Mouse (Mus musculus) spleen, embryonic (tissue): Measurements from ENCODE around the gene Eif3i.

Experiments used
- CTCF ChIA-PET: fragments of 350-600 bp; sonication (Branson Sonifier 250); formaldehyde crosslinking; loops from one replicate; lab custom pipeline; 2022; lab: Charles Lee

Eif3i gene

GRCm38 (mm10) chr4:129577688-129578087 lies 22.8 kb downstream of the Eif3i start:
- CTCF ChIA-PET = interaction anchor here (0.8 to 1.4 kb wide), 4 partner anchors 20 to 28 kb away, joined by 3 read pairs; no protein-coding TSS in a partner anchor

DNA sequence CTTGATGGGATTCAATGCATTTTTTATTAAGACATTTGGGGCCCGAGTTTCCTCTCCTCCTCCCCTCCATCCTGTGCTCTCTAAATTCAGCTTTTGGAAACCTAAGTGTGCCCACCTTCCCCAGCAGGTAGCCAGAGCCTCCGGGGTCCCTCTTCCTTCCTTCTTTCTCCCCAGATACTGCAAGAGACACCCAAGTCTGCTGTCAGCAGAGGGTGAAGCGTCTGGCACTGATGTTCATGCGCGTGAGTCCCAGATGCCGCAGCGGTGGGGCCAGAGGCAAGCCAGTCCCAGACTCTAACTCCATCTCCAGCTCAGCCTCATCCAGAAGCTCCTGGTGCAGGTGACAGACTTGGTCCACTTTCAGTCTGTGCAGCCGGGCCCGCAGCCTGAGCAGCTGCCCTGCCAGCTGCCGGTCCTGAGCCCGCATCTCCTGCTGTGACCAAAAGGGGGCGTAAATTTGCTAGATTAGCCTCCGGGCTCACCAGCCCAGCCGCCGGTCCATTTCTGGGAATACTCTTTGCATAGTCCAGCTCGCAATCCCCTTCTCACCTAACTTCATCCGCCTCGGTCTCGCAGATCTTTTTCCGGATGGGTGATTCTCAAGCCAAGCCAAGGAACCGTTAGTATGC lies 23.5 kb downstream of the Eif3i start:
- CTCF ChIA-PET = interaction anchor here (0.7 to 1.4 kb wide), 5 partner anchors 19 to 34 kb away, joined by 3 read pairs; no protein-coding TSS in a partner anchor

DNA sequence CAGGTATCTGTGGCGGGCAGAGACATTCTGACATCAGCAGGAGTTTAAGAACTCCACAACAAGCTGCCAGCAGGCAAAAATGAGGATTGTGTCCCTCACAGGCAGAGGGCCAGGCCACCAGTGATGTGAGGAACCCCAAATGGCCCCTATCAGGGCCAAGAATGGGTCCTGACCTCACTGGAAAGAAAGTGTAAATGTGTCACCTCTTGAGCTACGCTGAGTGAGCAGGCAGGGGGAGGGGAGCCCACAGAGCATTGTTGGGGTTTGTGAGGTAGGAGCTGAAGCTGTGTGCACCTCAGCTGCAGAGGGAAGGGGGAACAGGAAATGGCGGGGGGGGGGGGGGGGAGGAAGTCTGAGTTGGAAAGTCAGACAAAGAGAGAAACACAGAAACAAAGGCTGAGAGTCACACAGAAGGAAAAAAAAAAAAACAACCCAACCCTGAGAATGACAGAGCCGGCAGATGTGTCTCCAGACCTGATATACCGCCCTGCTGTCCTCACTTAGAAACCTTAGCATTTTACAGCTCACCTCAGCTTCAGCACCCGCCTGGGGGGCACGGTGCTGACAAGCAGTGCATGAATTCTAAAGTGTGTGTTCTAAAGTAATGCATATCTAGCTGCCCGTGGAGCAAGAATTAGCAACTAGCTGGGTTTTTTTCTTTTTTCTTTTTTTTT lies 25.1 kb downstream of the Eif3i start:
- CTCF ChIA-PET = interaction anchor here (0.6 kb wide), 1 partner anchor 33 kb away, joined by 6 read pairs; the partner anchor contains the start of gene Hdac1

DNA sequence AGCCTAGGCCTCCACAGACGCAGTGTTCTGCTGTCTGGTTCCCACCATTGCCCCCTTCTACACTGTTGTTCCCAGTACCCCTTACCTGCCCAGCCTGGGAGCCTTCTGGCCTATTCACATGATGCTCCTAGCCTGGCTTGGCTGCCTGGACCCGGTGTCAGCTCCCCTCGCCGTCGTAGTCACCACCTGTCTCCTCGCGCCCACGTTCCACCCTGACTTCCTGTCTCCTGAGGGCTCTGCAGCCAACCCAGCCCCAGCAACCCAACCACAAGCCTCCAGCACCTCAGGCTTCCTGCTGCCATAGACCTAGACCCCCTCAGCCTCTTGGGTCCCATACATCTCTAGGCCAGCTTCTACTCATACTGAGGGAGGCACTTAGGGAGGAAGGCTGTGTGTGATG lies 27.0 kb downstream of the Eif3i start, which contains the start of gene Lck:
Gene Lck, minus strand, starts transcription at position 212 of the 400 bp plus-strand sequence.
- CTCF ChIA-PET = interaction anchor here (1.0 kb wide), 1 partner anchor 12 kb away, joined by 5 read pairs; no protein-coding TSS in a partner anchor

DNA sequence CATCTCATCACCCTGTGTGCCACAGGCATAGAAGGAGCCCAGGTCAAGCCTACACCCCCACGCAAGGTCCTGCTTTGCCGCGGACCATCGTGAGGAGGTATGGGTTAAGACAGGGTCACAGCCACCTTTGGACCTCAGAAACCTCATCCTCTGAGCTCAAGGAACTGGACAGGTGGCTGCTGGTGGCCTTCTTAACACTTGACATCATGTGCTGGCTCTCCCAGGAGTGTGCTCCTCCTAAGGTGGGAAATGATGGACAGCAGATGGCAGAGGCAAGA lies 27.4 kb downstream of the Eif3i start:
- CTCF ChIA-PET = interaction anchor here (1.0 kb wide), 1 partner anchor 12 kb away, joined by 5 read pairs; no protein-coding TSS in a partner anchor

DNA sequence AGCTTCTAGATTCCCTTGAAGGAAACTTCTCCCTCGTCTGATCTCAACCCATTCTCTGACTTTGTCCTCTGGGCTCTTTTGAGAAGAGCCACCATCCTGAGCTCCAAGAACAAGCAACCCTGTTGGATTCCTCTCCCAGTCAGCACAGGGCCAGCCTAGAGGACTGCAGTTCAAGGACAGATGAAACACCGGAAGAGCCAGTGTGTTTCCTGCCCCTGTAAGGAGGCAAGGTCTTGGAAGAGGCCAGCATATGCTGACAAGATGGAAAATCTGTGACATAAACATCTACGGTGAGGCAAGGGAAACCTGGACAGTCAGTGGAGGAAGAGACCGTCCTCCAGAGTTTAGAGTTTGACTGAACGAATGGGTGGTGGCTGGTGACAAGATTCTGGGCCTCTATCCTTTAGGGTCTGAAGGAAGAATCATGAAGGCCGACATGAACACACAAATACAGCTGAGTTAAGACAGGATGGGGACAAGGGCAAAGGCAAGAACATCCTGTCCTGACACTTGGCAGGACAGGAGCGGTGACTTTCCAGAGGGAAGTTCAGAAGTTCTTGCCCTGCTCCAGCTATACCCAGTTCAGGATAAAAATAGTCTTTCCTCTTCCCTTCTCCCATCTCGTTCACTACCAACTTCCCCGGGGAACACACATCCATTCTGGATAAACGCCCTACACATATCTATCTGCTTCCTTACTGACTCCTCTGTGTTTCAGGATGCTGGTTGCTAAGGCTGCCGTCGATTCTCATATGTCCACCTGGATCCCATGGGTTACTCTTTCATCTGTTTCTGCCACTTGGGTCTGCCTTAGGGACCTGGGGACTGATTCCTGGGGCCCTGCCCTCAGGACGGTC lies 28.0 kb downstream of the Eif3i start:
- CTCF ChIA-PET = interaction anchor here (0.9 to 2.1 kb wide), 3 partner anchors 13 to 17 kb away, joined by 5 to 7 read pairs (median 7); no protein-coding TSS in a partner anchor

- CTCF ChIA-PET = interaction anchor here (0.9 to 2.1 kb wide), 2 partner anchors 15 to 17 kb away, joined by 7 read pairs; no protein-coding TSS in a partner anchor
These were observed 28.8 kb downstream of the Eif3i start for GRCm38 (mm10) chr4:129571551-129572084.

DNA sequence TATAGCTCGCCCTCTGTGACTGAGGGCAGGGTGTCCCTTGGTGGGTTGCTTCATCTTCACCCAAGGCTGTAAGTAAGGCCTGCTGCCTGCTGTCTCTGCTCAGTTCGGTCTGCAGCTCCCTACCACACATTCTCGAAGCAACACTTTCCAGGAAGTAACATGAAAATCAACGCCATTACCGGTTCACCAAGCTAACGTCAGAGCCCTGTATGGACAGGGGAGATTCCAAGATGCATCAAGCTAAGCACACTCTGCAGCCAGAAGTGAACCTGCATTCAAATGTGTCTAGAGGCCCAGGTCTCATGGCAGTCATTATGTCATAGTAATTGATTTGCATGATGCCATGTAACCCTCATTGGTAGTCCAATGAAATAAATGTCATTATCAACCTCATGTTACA lies 30.4 kb downstream of the Eif3i start:
- CTCF ChIA-PET = interaction anchor here (0.6 kb wide), 2 partner anchors 211 to 219 kb away, joined by 3 to 5 read pairs; no protein-coding TSS in a partner anchor

- CTCF ChIA-PET = no interaction called here
These were observed 32.1 kb downstream of the Eif3i start for GRCm38 (mm10) chr4:129568366-129568765.

DNA sequence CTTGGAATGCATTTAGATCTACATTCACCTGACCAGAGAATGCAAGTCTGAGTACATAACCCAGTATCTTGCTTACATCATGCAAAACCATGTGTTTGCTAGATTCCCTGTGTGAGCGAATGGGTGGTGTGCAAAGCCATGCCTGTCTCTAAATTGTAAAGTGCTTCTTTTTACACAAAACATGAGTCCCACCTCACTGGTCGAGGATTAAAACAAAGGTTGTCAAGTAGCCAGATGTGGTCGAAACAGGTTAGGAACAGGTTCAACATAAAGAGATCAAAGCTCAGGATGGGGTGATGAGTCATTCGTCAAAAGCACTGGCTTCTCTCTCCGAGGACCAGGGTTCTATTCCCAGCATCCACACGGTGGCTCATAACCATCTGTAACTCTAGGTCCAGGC lies 35.3 kb downstream of the Eif3i start:
- CTCF ChIA-PET = interaction anchor here (0.7 kb wide), 1 partner anchor 152 kb away, joined by 5 read pairs; no protein-coding TSS in a partner anchor

DNA sequence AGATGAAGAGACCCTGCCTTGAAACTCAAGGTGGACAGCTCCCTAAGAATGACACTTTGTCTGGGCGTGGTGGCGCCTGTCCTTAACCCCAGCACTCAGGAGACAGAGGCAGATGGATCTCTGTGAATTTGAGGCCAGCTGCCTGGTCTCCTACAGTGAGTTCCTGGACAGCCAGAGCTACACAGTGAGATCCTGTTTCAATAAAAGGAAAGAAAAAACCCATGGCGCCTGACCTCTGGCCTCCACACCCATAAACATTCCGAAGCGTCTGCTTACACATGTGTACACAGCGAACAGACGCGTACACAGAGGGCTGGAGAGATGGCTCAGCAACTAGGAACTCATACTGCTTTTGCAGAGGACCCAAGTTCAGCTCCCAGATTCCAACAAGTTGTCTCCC lies 36.7 kb downstream of the Eif3i start:
- CTCF ChIA-PET = no interaction called here

GRCm38 (mm10) chr4:129561184-129561583 lies 39.3 kb downstream of the Eif3i start:
- CTCF ChIA-PET = no interaction called here

- CTCF ChIA-PET = interaction anchor here (0.8 kb wide), 1 partner anchor 8 kb away, joined by 3 read pairs; no protein-coding TSS in a partner anchor
These were observed 42.0 kb downstream of the Eif3i start for GRCm38 (mm10) chr4:129558321-129558955.

DNA sequence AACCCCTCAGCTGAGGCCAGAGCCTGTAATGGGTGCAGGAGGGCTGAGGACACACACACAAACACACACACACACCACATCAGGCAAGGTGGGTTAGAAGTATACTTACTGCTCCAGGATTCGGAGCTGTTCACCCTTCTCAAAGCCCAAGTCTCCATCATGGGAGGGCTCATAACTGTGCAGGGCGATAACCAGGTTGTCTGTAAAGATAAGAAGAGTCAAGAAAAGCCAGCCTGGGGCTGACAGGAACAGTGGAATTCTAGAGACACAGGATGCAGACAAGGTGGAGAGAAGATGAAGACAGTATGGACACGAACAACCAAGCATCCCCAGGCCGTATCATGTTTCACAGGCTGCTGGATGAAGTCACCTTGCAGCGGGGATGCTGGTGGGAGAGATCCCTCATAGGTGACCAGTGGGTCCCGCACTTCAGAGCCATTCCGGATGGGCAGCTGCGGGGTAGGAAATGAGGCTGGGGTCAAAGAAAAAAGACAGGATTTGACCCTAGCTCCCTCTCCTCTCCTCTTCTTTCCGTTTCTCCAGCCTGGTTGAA lies 43.1 kb downstream of the Eif3i start:
- CTCF ChIA-PET = interaction anchor here (1.0 kb wide), 1 partner anchor 20 kb away, joined by 3 read pairs; the partner anchor contains the start of gene Fam167b

DNA sequence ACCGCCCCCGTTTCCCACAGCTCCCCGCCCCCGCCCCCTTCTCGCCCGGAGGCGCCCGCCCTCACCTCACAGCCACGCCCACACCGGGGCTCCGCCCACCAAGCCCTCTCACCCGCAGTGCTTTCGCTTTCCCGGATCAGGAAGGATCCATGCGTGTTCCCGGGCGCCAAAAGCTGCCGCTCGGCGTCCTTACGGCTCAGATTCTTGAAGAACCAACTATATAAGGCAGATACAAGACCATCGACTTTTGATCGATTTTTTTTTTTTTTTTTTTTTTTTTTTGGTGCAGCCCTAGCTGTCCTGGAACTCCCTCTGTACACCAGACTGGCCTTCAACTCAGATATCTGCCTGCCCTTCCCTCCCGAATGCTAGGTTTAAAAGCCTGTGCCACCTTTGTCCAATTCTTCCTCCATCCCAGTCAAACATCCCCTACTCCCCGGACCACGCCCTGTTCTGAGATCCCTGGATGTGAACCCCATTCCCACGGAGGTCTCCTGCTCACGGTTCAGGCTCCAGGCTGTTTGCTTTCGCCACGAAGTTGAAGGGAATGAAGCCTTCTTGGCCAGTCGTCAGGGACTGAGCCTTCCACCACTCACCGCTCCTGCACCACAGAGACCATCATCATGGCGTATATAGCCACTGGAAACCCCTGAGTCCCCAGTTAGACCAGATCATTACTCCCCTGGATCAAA lies 43.8 kb downstream of the Eif3i start:
- CTCF ChIA-PET = interaction anchor here (1.0 kb wide), 2 partner anchors 15 to 26 kb away, joined by 3 to 7 read pairs; no protein-coding TSS in a partner anchor

GRCm38 (mm10) chr4:129555862-129556531 lies 44.5 kb downstream of the Eif3i start:
- CTCF ChIA-PET = interaction anchor here (0.6 to 1.5 kb wide), 5 partner anchors 16 to 35 kb away, joined by 3 to 7 read pairs (median 3); no protein-coding TSS in a partner anchor

DNA sequence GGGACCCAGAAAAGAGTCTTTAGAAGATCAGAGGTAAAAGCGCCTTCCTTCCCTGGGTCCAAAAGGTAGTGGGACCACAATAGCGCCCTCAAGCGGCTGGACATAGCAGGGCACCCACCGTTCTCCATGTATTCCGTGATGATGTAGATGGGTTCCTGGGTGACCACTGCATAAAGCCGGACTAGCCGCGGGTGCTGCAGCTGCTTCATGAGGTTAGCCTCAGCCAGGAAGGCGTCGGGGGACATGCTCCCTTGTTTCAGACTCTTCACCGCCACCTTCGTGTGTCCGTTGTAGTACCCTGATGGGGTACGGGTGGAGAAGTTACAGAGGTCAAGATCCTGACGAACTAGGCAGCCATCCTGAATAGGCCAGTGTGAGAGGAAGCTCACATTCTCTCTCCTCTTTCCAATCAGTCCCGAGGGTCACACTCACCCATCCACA lies 45.0 kb downstream of the Eif3i start:
- CTCF ChIA-PET = interaction anchor here (0.6 to 1.5 kb wide), 4 partner anchors 16 to 36 kb away, joined by 3 to 7 read pairs (median 3); no protein-coding TSS in a partner anchor

- CTCF ChIA-PET = interaction anchor here (0.7 to 1.5 kb wide), 2 partner anchors 17 to 21 kb away, joined by 4 to 7 read pairs; no protein-coding TSS in a partner anchor
These were observed 45.9 kb downstream of the Eif3i start for GRCm38 (mm10) chr4:129554512-129554911.
